Mouse (Mus musculus) megakaryocyte, embryonic 14.5 days (primary cell): ENCODE data around the gene Mdga1.

ENCODE experiments used
- FLI1 ChIP-seq: IDR thresholded peaks from 2 replicates; pipeline ENCODE4 v1.6.1; 2012; ENCODE audit warnings: low read length, inconsistent platforms, mixed read lengths
- GATA1 ChIP-seq: IDR thresholded peaks from 3 replicates; pipeline ENCODE4 v1.6.1; 2012; ENCODE audit warnings: mixed read lengths, low read length, inconsistent platforms, borderline replicate concordance

DNA sequence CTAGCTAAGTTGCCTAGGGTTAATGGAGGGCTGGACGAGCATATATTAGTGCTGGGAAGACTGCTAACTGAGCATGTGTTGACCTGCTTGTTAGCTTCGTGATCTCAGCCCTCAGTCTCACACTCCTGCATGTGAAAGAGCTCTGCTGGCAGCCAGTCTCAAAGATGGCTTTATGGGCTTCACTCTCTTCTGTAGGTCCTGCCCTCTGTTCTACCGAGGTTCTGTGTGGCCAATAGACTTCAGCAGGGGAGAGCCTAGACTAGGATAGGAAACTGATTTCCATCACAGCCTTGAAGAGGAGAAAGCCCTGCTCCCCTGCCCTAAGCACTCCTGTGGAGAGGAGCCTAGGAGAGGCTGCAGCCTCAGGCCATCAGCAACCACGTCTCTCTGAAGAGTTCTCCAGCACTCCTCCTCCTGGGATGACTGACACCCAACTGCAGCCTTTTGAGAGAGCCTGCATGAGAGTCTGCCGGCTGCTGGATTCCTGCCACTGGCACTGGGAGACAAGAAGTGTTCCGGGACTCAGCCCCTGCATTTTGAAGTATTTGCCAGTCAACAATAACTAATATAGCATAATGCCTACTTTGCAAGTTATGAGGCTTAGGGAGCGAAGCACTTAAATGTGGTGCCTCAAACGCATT, 116.9 kb downstream of the Mdga1 start:
- TF ChIP-seq GATA1, result no peak
- no peak for TF ChIP-seq FLI1
